18 mouse cellular contexts compared by ENCODE assay signal in genomic region chr14:46767116-46767515, GRCm38 (mm10). TPM values are rescaled to one million over a fixed set of nuclear protein-coding genes. Genes with fewer than 3 reads are reported as not detected.
DNase-seq lines count a peak whose midpoint lies in the region; ATAC-seq and TF ChIP-seq lines count a peak whose summit lies in the region.
"Had no signal": no experiment of that assay in that cellular context is flagged by ENCODE, and none has a peak within 500 bp of the region (broad histone marks: within the 10 kb centered on the region; RNA-seq: fewer than 3 reads in every experiment).

No protein-coding gene starts in this region.

- TF ChIP-seq CTCF in brain, embryonic 14.5 days (IDR thresholded peaks at IDR 0.05; ENCODE audit: borderline replicate concordance, extremely low read depth, insufficient read depth, insufficient read length): no peak
- TF ChIP-seq CTCF in layer of hippocampus, adult 2 months (conservative IDR thresholded peaks at IDR 0.05): no peak

- intact Hi-C loops in heart, postnatal 10 days (cut with DNase I): no loop called here

- peak; percentile 22 for DNase-seq in heart, embryonic 10.5 days (ENCODE audit: low spot score)
- no peak for DNase-seq in heart, postnatal 10 days
- peak; percentile 89 for DNase-seq in brain, embryonic 14.5 days (ENCODE audit: low read depth)
- DNase-seq in cerebellum, adult 9-10 months: peak; percentile 39
- peak; percentile 63 to 81 for DNase-seq in layer of hippocampus, adult 2 months (ENCODE audit: low spot score in 2 of 2)
- no peak for DNase-seq in adrenal gland, postnatal 10 days
- DNase-seq in thymus, postnatal 0 days (ENCODE audit: low spot score): no peak
- DNase-seq: adrenal gland, postnatal 36 days; heart, adult 18-20 months; kidney, adult 8-10 months; kidney, postnatal 4 days; liver; lung, embryonic 14.5 days; thymus, postnatal 14 days had no signal

- no peak for TF ChIP-seq POLR2A in brain, embryonic 14.5 days (IDR thresholded peaks at IDR 0.05; ENCODE audit: borderline replicate concordance, extremely low read depth, insufficient read depth, insufficient read length, poor library complexity, severe bottlenecking)

- no peak overlapping the region for H3K27ac ChIP-seq in heart, embryonic 10.5 days
- no peak overlapping the region for H3K27ac ChIP-seq in layer of hippocampus, adult 2 months
- H3K27ac ChIP-seq: hindbrain, embryonic 15.5 days; neural tube, embryonic 13.5 days had no signal

- H3K36me3 ChIP-seq in heart, embryonic 10.5 days: peaks cover 70% of the 10 kb centered on the region

- H3K4me3 ChIP-seq in heart, embryonic 10.5 days: no peak overlapping the region
- no peak overlapping the region for H3K4me3 ChIP-seq in layer of hippocampus, adult 2 months
- H3K4me3 ChIP-seq: hindbrain, embryonic 15.5 days; neural tube, embryonic 13.5 days had no signal

- no peaks in the 10 kb centered on the region for H3K27me3 ChIP-seq in heart, embryonic 10.5 days (ENCODE audit: insufficient read depth, poor library complexity, severe bottlenecking)
- H3K27me3 ChIP-seq: hindbrain, embryonic 15.5 days; neural tube, embryonic 13.5 days had no signal

- H3K9me3 ChIP-seq in heart, embryonic 10.5 days: no peaks in the 10 kb centered on the region
- H3K9me3 ChIP-seq: G1E; hindbrain, embryonic 15.5 days; neural tube, embryonic 13.5 days had no signal

- WGBS in heart, embryonic 10.5 days: 84% methylated on average over 12 of the region's 12 CpGs

- ATAC-seq in inflammation-experienced regulatory T-cells, adult 6 months: no peak

- H3K4me1 ChIP-seq in heart, embryonic 10.5 days: no peaks in the 10 kb centered on the region
- H3K4me1 ChIP-seq: hindbrain, embryonic 15.5 days; neural tube, embryonic 13.5 days had no signal

RNA-seq across cellular contexts. Expression of gene Cdkn3, which starts 6.8 kb away (rescaled TPM):
- 46.8 and 52.6 TPM in 2 replicates for polyA plus RNA-seq in heart, embryonic 10.5 days (2016; fragmentation: Nextera tagmentation; extraction: Ambion mirVana)
- total RNA-seq in heart, postnatal 10 days (2021): 1 to 10 TPM; 7.2 to 9.5 TPM
- polyA plus RNA-seq in brain, embryonic 14.5 days (2012; rRNA removed): 7.0 and 10.3 TPM in 2 replicates
- total RNA-seq in layer of hippocampus, adult 2 months (2021): under 1 TPM; 0.56 to 0.81 TPM
- 10 to 100 TPM in 1 of 2 experiments, 1 to 10 TPM in 1; 8.9 to 11.1 TPM for total RNA-seq in adrenal gland, postnatal 10 days (2021)
- polyA plus RNA-seq in thymus, postnatal 0 days (2015; fragmentation: Nextera tagmentation; extraction: Ambion mirVana): 70.9 and 76.0 TPM in 2 replicates
- 10 to 100 TPM in 1 of 3 experiments, 1 to 10 TPM in 2; 5.0 to 73.4 (median 7.6) TPM for polyA plus RNA-seq in inflammation-experienced regulatory T-cells, adult 6 months (2017; shearing (Covaris generic))

RNA-seq across cellular contexts. Expression of gene Cnih1, which starts 21.1 kb away (rescaled TPM):
- polyA plus RNA-seq in heart, embryonic 10.5 days (2016; fragmentation: Nextera tagmentation; extraction: Ambion mirVana): 197 and 200 TPM in 2 replicates
- total RNA-seq in heart, postnatal 10 days (2021): 10 to 100 TPM; 54.5 to 62.6 TPM
- polyA plus RNA-seq in brain, embryonic 14.5 days (2012; rRNA removed): 94.8 and 106 TPM in 2 replicates
- 10 to 100 TPM; 70.1 to 79.6 TPM for total RNA-seq in layer of hippocampus, adult 2 months (2021)
- total RNA-seq in adrenal gland, postnatal 10 days (2021): 10 to 100 TPM; 84.8 to 86.0 TPM
- 153 and 155 TPM in 2 replicates for polyA plus RNA-seq in thymus, postnatal 0 days (2015; fragmentation: Nextera tagmentation; extraction: Ambion mirVana)
- 10 to 100 TPM; 68.7 to 99.0 (median 71.8) TPM for polyA plus RNA-seq in inflammation-experienced regulatory T-cells, adult 6 months (2017; shearing (Covaris generic))

RNA-seq across cellular contexts. Expression of gene Gmfb, which starts 54.9 kb away (rescaled TPM):
- polyA plus RNA-seq in heart, embryonic 10.5 days (2016; fragmentation: Nextera tagmentation; extraction: Ambion mirVana): 73.6 and 75.6 TPM in 2 replicates
- total RNA-seq in heart, postnatal 10 days (2021): 10 to 100 TPM; 45.0 to 45.8 TPM
- 55.7 and 66.6 TPM in 2 replicates for polyA plus RNA-seq in brain, embryonic 14.5 days (2012; rRNA removed)
- total RNA-seq in layer of hippocampus, adult 2 months (2021): 100 to 1,000 TPM; 146 to 161 TPM
- 10 to 100 TPM; 85.6 to 87.4 TPM for total RNA-seq in adrenal gland, postnatal 10 days (2021)
- 105 and 107 TPM in 2 replicates for polyA plus RNA-seq in thymus, postnatal 0 days (2015; fragmentation: Nextera tagmentation; extraction: Ambion mirVana)
- polyA plus RNA-seq in inflammation-experienced regulatory T-cells, adult 6 months (2017; shearing (Covaris generic)): 100 to 1,000 TPM in 1 of 3 experiments, 10 to 100 TPM in 2; 93.1 to 115 (median 98.6) TPM

Comparison
In these comparisons a context has a peak if more than half of its experiments do, and no peak if none do; other contexts are left out.
1. DNase-seq: peak in heart, embryonic 10.5 days (single experiment), brain, embryonic 14.5 days (single experiment), cerebellum, adult 9-10 months (single experiment) and layer of hippocampus, adult 2 months (2 of 2); none in heart, postnatal 10 days (0 of 2), adrenal gland, postnatal 10 days (single experiment) and thymus, postnatal 0 days (single experiment).